Mouse (Mus musculus) lung, adult 2 months (tissue): ENCODE measurements around the gene Slc5a1.

Experiments used
- CTCF ChIP-seq: fragments of 200-500 bp; IDR thresholded peaks from 2 replicates; pipeline ENCODE4 v1.5.1; 2011; ENCODE audit warnings: mild to moderate bottlenecking, low read length, control low read depth; ENCODE audit not compliant: insufficient read depth
- POLR2A ChIP-seq: fragments of 200-500 bp; IDR thresholded peaks from 2 replicates; pipeline ENCODE4 v1.6.1; 2011; ENCODE audit warnings: low read depth, mild to moderate bottlenecking, control low read depth, low read length, borderline replicate concordance; ENCODE audit errors: extremely low read depth

DNA sequence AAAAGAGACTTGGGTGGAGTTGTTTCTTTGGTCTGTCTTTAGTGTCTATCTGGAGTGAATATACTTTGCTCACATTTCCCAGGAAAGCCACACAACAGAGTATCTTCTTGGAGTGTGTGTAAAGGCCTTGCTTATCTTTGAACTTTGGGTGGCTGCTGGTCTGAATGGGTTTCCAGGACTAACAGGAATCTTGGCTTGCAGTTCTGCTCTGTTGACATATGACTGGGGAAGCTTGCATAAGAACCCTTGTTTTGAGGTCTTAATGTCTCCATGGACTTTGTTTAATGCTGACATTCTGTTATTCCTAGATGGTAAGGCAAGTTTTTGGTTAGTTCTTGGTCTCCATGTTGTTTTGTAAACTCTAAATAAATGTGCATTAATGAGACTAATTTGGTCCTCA lies 33.9 kb upstream of the Slc5a1 start:
- TF ChIP-seq CTCF (no peak), POLR2A (no peak)
